Mouse (Mus musculus) ES-E14 (cell line): ENCODE measurements around the gene Fam25c.

Experiments used
- CHD2 ChIP-seq: IDR thresholded peaks from 2 replicates; pipeline ENCODE4 v1.6.1; 2014; ENCODE audit warnings: mild to moderate bottlenecking, low read depth, low read length, inconsistent platforms
- MAFK ChIP-seq: IDR thresholded peaks from 2 replicates; pipeline ENCODE4 v1.6.1; 2014; ENCODE audit warnings: mild to moderate bottlenecking, low read depth, low read length, inconsistent platforms; ENCODE audit not compliant: insufficient read depth
- ZC3H11A ChIP-seq: IDR thresholded peaks from 2 replicates; pipeline ENCODE4 v1.6.1; 2012; ENCODE audit warnings: low read depth, mild to moderate bottlenecking, inconsistent platforms, low read length, borderline replicate concordance

DNA sequence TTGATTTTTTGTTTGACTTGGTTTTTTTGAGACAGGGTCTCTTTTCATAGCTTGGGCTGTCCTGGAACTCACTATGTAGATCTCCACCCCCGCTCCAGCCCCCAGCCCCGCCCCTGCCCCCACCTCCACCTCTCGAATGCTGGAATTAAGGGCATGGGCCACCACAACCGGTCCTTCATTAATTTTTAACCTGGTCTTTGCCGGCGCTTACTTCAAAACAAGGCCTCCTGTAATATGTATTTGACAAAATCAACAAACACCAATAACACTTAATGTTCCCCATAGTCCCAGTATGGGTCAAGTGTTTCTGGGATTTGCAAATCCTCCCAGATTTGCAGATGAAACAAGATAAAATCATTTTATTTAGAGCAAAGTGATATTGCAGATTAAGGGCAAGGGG, 5.0 kb upstream of the Fam25c start:
- TF ChIP-seq CHD2: no peak
- no peak for TF ChIP-seq ZC3H11A
- TF ChIP-seq MAFK: no peak
